Mouse (Mus musculus) neutrophil, adult 59 days (primary cell): ENCODE data around the gene Armc10. TPM values are rescaled to one million over a fixed set of nuclear protein-coding genes. Genes with fewer than 3 reads are reported as not detected.

Source experiments
- total RNA-seq, 2 experiments: library from RNA; stranded (reverse); gene quantifications; 1 replicate in 1 of 2; 2 replicates in 1 of 2; pipeline ENCODE4 v1.2.4; 2023

Armc10 gene
- total RNA-seq: 10 to 100 TPM; 11.4 to 12.4 TPM

DNA sequence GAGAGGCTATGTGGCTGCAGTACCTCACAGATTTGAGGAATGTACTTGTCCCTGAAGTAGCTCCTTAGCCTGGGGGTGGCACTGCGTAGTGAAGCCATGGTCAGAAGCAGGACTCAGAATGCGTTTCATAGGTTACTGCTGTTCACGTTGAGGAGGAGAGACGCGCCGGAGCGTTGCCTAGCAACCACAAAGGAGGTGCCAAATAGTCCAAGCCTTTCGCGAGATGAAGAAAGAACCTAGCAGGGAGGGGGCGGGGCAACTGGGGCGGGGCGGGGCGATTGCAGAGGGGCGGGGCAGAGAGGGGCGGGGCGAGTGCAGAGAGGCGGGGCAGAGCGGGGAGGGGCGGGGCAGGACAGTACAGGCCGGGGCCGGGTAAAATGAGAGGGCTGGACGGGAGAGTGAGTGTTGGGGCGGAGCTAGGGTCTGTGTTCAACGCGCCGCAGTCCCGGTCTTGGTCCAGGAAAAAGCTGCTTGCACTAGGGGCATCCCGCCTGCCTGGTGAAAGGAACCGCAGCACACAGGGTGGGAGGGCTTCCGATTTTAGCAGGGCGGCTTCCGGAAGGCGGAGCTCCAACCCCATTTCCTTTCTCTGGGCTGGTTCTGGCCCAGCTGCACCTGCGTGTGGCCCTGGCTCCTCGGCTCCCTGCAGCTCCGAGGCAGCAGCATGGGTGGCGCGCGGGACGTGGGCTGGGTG lies at the start of gene Armc10, which contains the start of gene Fbxl13:
TSS of gene Armc10 (plus strand) at position 375 of the 694 bp plus-strand sequence.
TSS of gene Fbxl13 (minus strand) at position 196 of the 694 bp plus-strand sequence.

DNA sequence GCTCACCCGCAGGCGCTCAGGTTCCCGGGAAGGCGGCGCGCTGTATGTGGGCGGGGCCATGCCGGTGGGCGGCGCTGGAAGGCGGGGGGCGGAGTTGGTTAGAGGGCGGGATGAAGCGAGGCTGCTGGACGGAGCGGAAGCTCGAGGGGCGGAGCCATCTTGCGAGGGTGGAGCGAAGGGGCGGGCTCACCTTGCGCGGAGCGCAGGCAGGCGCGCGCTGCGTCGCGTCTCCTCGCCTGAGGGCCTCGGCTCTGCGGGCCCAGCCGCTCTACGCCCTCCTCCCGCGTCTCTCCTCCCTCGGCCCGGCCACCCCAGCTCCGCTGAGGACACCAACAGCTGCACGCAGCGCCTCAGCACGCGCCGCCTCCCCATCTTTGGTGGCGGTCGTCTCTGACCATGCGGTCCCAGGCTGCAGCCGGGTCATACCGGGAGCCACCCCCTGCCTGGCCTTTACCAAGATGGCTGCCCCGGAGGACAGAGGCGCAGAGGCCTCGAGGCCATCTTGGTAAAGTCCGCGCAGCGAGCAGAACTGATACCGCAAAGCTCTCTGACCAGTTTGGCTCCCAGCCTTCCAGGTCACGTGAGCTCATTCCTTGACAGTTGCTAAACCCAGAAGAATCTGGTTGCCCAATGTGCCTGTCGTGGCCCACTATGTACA lies 55.9 kb downstream of the Armc10 start, which contains the start of gene Napepld:
TSS of gene Napepld (minus strand) at position 46 of the 658 bp plus-strand sequence.

Other genes with a start within 250 kb of the Armc10 start
- under 1 TPM; 0.47 to 0.99 TPM for gene Ccdc146, start 221.1 kb upstream of the Armc10 start, total RNA-seq
- gene Fam185a, start 220.9 kb upstream of the Armc10 start, total RNA-seq: 1 to 10 TPM; 1.6 to 1.9 TPM
- gene Lrrc17, start 102.3 kb upstream of the Armc10 start, total RNA-seq: not detected
- gene Fbxl13, start 179 bp upstream of the Armc10 start, total RNA-seq: not detected
- gene Napepld, start 55.6 kb downstream of the Armc10 start, total RNA-seq: 1 to 10 TPM in 1 of 2 experiments, under 1 TPM in 1; 0.60 to 1.1 TPM
- 10 to 100 TPM; 39.0 to 53.9 TPM for gene Pmpcb, start 91.3 kb downstream of the Armc10 start, total RNA-seq
- 10 to 100 TPM; 21.3 to 23.0 TPM for gene Dnajc2, start 139.4 kb downstream of the Armc10 start, total RNA-seq
- gene Psmc2, start 139.5 kb downstream of the Armc10 start, total RNA-seq: 10 to 100 TPM; 52.6 to 63.2 TPM
- not detected for gene Slc26a5, start 219.8 kb downstream of the Armc10 start, total RNA-seq